Mouse (Mus musculus): Measurements from ENCODE around the gene Cys1. TPM values are rescaled to one million over a fixed set of nuclear protein-coding genes. Genes with fewer than 3 reads are reported as not detected.
A peak's percentile ranks its signal among the peaks of the same experiment; 100 is the strongest.
"Not testable (repeated sequence)": the region's sequence is repeated elsewhere in the genome, so short reads cannot be mapped to it uniquely, and the experiment has no call there.

The Cys1 gene
- not detected for polyA plus RNA-seq (2017; shearing (Covaris generic))

- no peak for ATAC-seq
Observed at GRCm38 (mm10) chr12:24681286-24682023, at the start of gene Cys1. Gene Cys1, minus strand, starts transcription at chr12:24681813.

- ATAC-seq: no peak
Observed at GRCm38 (mm10) chr12:24724369-24724768, 42.8 kb upstream of the Cys1 start.

GRCm38 (mm10) chr12:24723859-24724258 is 42.2 kb upstream of the Cys1 start:
- ATAC-seq: no peak

GRCm38 (mm10) chr12:24723434-24723833 is 41.8 kb upstream of the Cys1 start:
- no peak for ATAC-seq

- peak; percentile 75 for ATAC-seq
Observed at GRCm38 (mm10) chr12:24716721-24717301, 35.2 kb upstream of the Cys1 start.

- no peak for ATAC-seq
Observed at GRCm38 (mm10) chr12:24715268-24715896, 33.8 kb upstream of the Cys1 start.

- no peak for ATAC-seq
Observed at GRCm38 (mm10) chr12:24714579-24715255, 33.1 kb upstream of the Cys1 start.

GRCm38 (mm10) chr12:24712396-24712795 is 30.8 kb upstream of the Cys1 start:
- no peak for ATAC-seq

- ATAC-seq: no peak
Observed at GRCm38 (mm10) chr12:24710672-24711071, 29.1 kb upstream of the Cys1 start.

GRCm38 (mm10) chr12:24709831-24710508 is 28.4 kb upstream of the Cys1 start:
- ATAC-seq: peak; percentile 55

GRCm38 (mm10) chr12:24709409-24709808 is 27.8 kb upstream of the Cys1 start:
- peak; percentile 14 for ATAC-seq

GRCm38 (mm10) chr12:24708824-24709218 is 27.2 kb upstream of the Cys1 start:
- ATAC-seq: peak; percentile 7

GRCm38 (mm10) chr12:24707954-24708823 is 26.6 kb upstream of the Cys1 start, which contains the start of gene Rrm2:
Gene Rrm2, plus strand, starts transcription at chr12:24708241.
- ATAC-seq: peak; percentile 83

- no peak for ATAC-seq
Observed at GRCm38 (mm10) chr12:24707480-24707802, 25.8 kb upstream of the Cys1 start.

GRCm38 (mm10) chr12:24706764-24707479 is 25.3 kb upstream of the Cys1 start:
- no peak for ATAC-seq

- no peak for ATAC-seq
Observed at GRCm38 (mm10) chr12:24705502-24706263, 24.1 kb upstream of the Cys1 start.

GRCm38 (mm10) chr12:24703013-24703412 is 21.4 kb upstream of the Cys1 start:
- no peak for ATAC-seq

- ATAC-seq: not testable (repeated sequence)
Observed at GRCm38 (mm10) chr12:24701621-24702020, 20.0 kb upstream of the Cys1 start.

- ATAC-seq: no peak
Observed at GRCm38 (mm10) chr12:24699578-24699977, 18.0 kb upstream of the Cys1 start.

- ATAC-seq: no peak
Observed at GRCm38 (mm10) chr12:24698514-24698913, 16.9 kb upstream of the Cys1 start.
